In genomic region chr5:23656590-23656989, GRCm38 (mm10) we compare ENCODE assay signal across 19 mouse cellular contexts. TPM values are rescaled to one million over a fixed set of nuclear protein-coding genes. Genes with fewer than 3 reads are reported as not detected.
DNase-seq lines count a peak whose midpoint lies in the region; ATAC-seq and TF ChIP-seq lines count a peak whose summit lies in the region.
"Had no signal": no experiment of that assay in that cellular context is flagged by ENCODE, and none has a peak within 500 bp of the region (broad histone marks: within the 10 kb centered on the region; RNA-seq: fewer than 3 reads in every experiment).

No protein-coding gene starts in this region.

- H3K36me3 ChIP-seq in heart, adult 2 months (ENCODE audit: control insufficient read depth, insufficient read depth, low read length), result no peaks in the 10 kb centered on the region
- H3K36me3 ChIP-seq in heart, embryonic 10.5 days, result no peaks in the 10 kb centered on the region
- H3K36me3 ChIP-seq in hindbrain, embryonic 10.5 days, result no peaks in the 10 kb centered on the region
- H3K36me3 ChIP-seq: embryonic facial prominence, embryonic 13.5 days; heart, embryonic 12.5 days; midbrain, embryonic 15.5 days; neural tube, embryonic 12.5 days had no signal

- peak; percentile 66 for TF ChIP-seq CTCF in heart, adult 2 months (IDR thresholded peaks at IDR 0.05)
- peak; percentile 33 for TF ChIP-seq CTCF in left cerebral cortex, adult 2 months (IDR thresholded peaks at IDR 0.05)

- no peak for ATAC-seq in inflammation-experienced regulatory T-cells, adult 6 months
- ATAC-seq: midbrain, embryonic 15.5 days had no signal

- intact Hi-C loops in heart, adult 2 months (cut with DNase I), result loop anchor here (5.0 to 10.0 kb wide), 4 partner anchors 154 to 402 kb away; no protein-coding TSS in a partner anchor
- intact Hi-C loops in left cerebral cortex, adult 2 months (cut with DNase I), result no loop called here

- no peaks in the 10 kb centered on the region for H3K27me3 ChIP-seq in heart, adult 2 months (ENCODE audit: control insufficient read depth, insufficient read depth, low read length)
- no peaks in the 10 kb centered on the region for H3K27me3 ChIP-seq in heart, embryonic 10.5 days (ENCODE audit: insufficient read depth, poor library complexity, severe bottlenecking)
- H3K27me3 ChIP-seq in hindbrain, embryonic 10.5 days (ENCODE audit: insufficient read depth, poor library complexity, severe bottlenecking), result no peaks in the 10 kb centered on the region
- H3K27me3 ChIP-seq: embryonic facial prominence, embryonic 13.5 days; heart, embryonic 12.5 days; midbrain, embryonic 15.5 days; neural tube, embryonic 12.5 days had no signal

- H3K79me2 ChIP-seq in heart, adult 2 months (replicated peaks; ENCODE audit: control insufficient read depth, insufficient read depth, low read length), result no peaks in the 10 kb centered on the region

- no peak overlapping the region for H3K4me3 ChIP-seq in heart, adult 2 months
- no peak overlapping the region for H3K4me3 ChIP-seq in heart, embryonic 10.5 days
- no peak overlapping the region for H3K4me3 ChIP-seq in left cerebral cortex, adult 2 months
- no peak overlapping the region for H3K4me3 ChIP-seq in hindbrain, embryonic 10.5 days
- H3K4me3 ChIP-seq: embryonic facial prominence, embryonic 13.5 days; heart, embryonic 12.5 days; midbrain, embryonic 15.5 days; neural tube, embryonic 12.5 days had no signal

- TF ChIP-seq POLR2A in heart, adult 2 months (IDR thresholded peaks at IDR 0.05; ENCODE audit: insufficient read depth, low read depth, low read length), result no peak

- TF ChIP-seq EP300 in heart, adult 2 months (IDR thresholded peaks at IDR 0.05; ENCODE audit: insufficient read depth, low read depth, low read length), result no peak

- no peaks in the 10 kb centered on the region for H3K9me3 ChIP-seq in heart, embryonic 10.5 days
- no peaks in the 10 kb centered on the region for H3K9me3 ChIP-seq in hindbrain, embryonic 10.5 days
- H3K9me3 ChIP-seq: embryonic facial prominence, embryonic 13.5 days; heart, embryonic 12.5 days; midbrain, embryonic 15.5 days; neural tube, embryonic 12.5 days had no signal

- H3K4me1 ChIP-seq in heart, adult 2 months (ENCODE audit: control insufficient read depth, insufficient read depth, low read length), result no peaks in the 10 kb centered on the region
- H3K4me1 ChIP-seq in heart, embryonic 10.5 days, result 0 out of 2 replicates have a peak, but pooled peaks cover 4% of the 10 kb centered on the region
- 0 out of 2 replicates have a peak, but pooled peaks cover 2% of the 10 kb centered on the region for H3K4me1 ChIP-seq in hindbrain, embryonic 10.5 days (replicated peaks)
- H3K4me1 ChIP-seq: midbrain, embryonic 15.5 days; neural tube, embryonic 12.5 days had no signal

- H3K27ac ChIP-seq in heart, adult 2 months, result no peak overlapping the region
- H3K27ac ChIP-seq in heart, embryonic 10.5 days, result no peak overlapping the region
- H3K27ac ChIP-seq in left cerebral cortex, adult 2 months, result no peak overlapping the region
- H3K27ac ChIP-seq in hindbrain, embryonic 10.5 days, result no peak overlapping the region
- H3K27ac ChIP-seq: embryonic facial prominence, embryonic 13.5 days; midbrain, embryonic 15.5 days; neural tube, embryonic 12.5 days had no signal

- WGBS in heart, adult 2 months, result 83% methylated on average over 4 of the region's 4 CpGs
- WGBS in heart, embryonic 10.5 days, result 91% methylated on average over 4 of the region's 4 CpGs
- 94% methylated on average over 4 of the region's 4 CpGs for WGBS in hindbrain, embryonic 10.5 days

- no peak overlapping the region for H3K9ac ChIP-seq in heart, adult 2 months (ENCODE audit: low read depth, low read length)
- H3K9ac ChIP-seq: embryonic facial prominence, embryonic 13.5 days; heart, embryonic 12.5 days; midbrain, embryonic 15.5 days; neural tube, embryonic 12.5 days had no signal

- DNase-seq in heart, adult 2 months, result no peak
- DNase-seq in heart, embryonic 10.5 days (ENCODE audit: low spot score), result no peak
- no peak for DNase-seq in left cerebral cortex, adult 2 months (ENCODE audit: extremely low spot score in 1 of 2, low spot score in 2 of 2)
- DNase-seq in left cerebral cortex, adult 11 months (ENCODE audit: low spot score), result no peak
- peak; percentile 29 for DNase-seq in A20 (ENCODE audit: low read depth, low spot score)
- DNase-seq in adipocyte (ENCODE audit: low spot score), result peak; percentile 44
- DNase-seq in hindbrain, embryonic 10.5 days (ENCODE audit: low spot score), result no peak
- DNase-seq: cerebellum, adult 9-10 months; gastrocnemius, postnatal 25 days; heart, postnatal 36 days; kidney, postnatal 25 days; liver; lung, adult 2 months; thymus, postnatal 14 days had no signal

RNA-seq across cellular contexts. Expression of gene Srpk2, which starts 27.8 kb away (rescaled TPM):
- 10 to 100 TPM; 35.1 to 37.4 TPM for total RNA-seq in heart, adult 2 months (2021)
- 8.4 and 12.1 TPM in 2 replicates for polyA plus RNA-seq in heart, adult 2 months (2012; rRNA removed)
- polyA plus RNA-seq in heart, embryonic 10.5 days (2016; fragmentation: Nextera tagmentation; extraction: Ambion mirVana), result 42.8 and 44.9 TPM in 2 replicates
- 100 to 1,000 TPM; 179 to 201 TPM for total RNA-seq in left cerebral cortex, adult 2 months (2021)
- polyA plus RNA-seq in hindbrain, embryonic 10.5 days (2016; fragmentation: Nextera tagmentation; extraction: Ambion mirVana), result 49.7 and 52.3 TPM in 2 replicates
- polyA plus RNA-seq in inflammation-experienced regulatory T-cells, adult 6 months (2017; shearing (Covaris generic)), result 10 to 100 TPM; 71.5 to 98.3 (median 72.5) TPM

Comparison
In these comparisons a context has a peak if more than half of its experiments do, and no peak if none do; other contexts are left out.
1. DNase-seq: peak in A20 (single experiment) and adipocyte (single experiment); none in heart, adult 2 months (0 of 2), heart, embryonic 10.5 days (single experiment), left cerebral cortex, adult 2 months (0 of 2), left cerebral cortex, adult 11 months (single experiment) and hindbrain, embryonic 10.5 days (single experiment).